Mouse (Mus musculus): Measurements from ENCODE around the gene Misp. TPM values are rescaled to one million over a fixed set of nuclear protein-coding genes. Genes with fewer than 3 reads are reported as not detected.
A peak's percentile ranks its signal among the peaks of the same experiment; 100 is the strongest.

Misp gene
- polyA plus RNA-seq, 1 experiment from 2014 or later, result 0.48 TPM

DNA sequence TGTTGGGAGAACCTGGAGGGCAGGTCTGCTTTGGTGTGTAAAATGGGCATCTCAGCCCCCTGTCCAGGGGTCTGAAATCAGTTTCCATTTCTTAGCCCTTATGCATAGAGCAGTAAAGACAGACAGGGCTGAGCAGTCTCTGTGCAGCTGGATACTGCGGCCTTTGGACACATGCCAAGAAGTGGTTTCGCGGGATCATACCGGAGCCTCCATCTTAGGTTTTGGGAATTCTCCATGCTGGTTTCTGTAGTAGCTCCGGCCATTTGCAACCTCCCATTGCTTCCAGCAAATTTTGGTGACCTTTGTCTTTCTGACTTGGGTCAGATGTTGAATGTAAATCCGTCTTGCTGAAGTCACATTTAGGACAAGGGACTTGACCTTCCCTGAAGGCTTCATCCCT is 22.7 kb downstream of the Misp start:
- Histone ChIP-seq H3K4me1 (replicated peaks; ENCODE audit: control insufficient read depth, insufficient read depth, low read length) (peaks cover 11% of the 10 kb centered on the region; the same call in 1 of the 2 replicates), H3K4me2 (ENCODE audit: low read length) (no peak overlapping the region; the same call in 1 of the 2 replicates), H3K4me3 (replicated peaks; ENCODE audit: low read length) (no peak overlapping the region), H3K27me3 (replicated peaks; ENCODE audit: control insufficient read depth, insufficient read depth, low read length) (no peaks in the 10 kb centered on the region), H3K9me3 (ENCODE audit: control insufficient read depth, low read length) (no peaks in the 10 kb centered on the region), H3K36me3 (ENCODE audit: control insufficient read depth, insufficient read depth) (no peaks in the 10 kb centered on the region), H3K9ac (replicated peaks; ENCODE audit: low read depth, low read length) (no peak overlapping the region), H3K27ac (ENCODE audit: low read length) (no peak overlapping the region)
- ATAC-seq, result peak; percentile 29; the same call in 1 of the 2 replicates
- WGBS, result 51% methylated on average over 6 of the region's 6 CpGs

- Histone ChIP-seq H3K27me3 (replicated peaks; ENCODE audit: control insufficient read depth, insufficient read depth, low read length) (no peaks in the 10 kb centered on the region), H3K4me1 (replicated peaks; ENCODE audit: control insufficient read depth, insufficient read depth, low read length) (peaks cover 7% of the 10 kb centered on the region), H3K4me2 (ENCODE audit: low read length) (no peak overlapping the region), H3K9ac (replicated peaks; ENCODE audit: low read depth, low read length) (no peak overlapping the region), H3K9me3 (ENCODE audit: control insufficient read depth, low read length) (no peaks in the 10 kb centered on the region), H3K36me3 (ENCODE audit: control insufficient read depth, insufficient read depth) (no peaks in the 10 kb centered on the region), H3K4me3 (replicated peaks; ENCODE audit: low read length) (no peak overlapping the region), H3K27ac (ENCODE audit: low read length) (no peak overlapping the region)
- ATAC-seq, result no peak
- 73% methylated on average over 5 of the region's 5 CpGs for WGBS
Measured at GRCm38 (mm10) chr10:79846553-79846952, 25.8 kb downstream of the Misp start.

GRCm38 (mm10) chr10:79849941-79850628 is 29.3 kb downstream of the Misp start:
- Histone ChIP-seq H3K9ac (replicated peaks; ENCODE audit: low read depth, low read length) (no peak overlapping the region), H3K27me3 (replicated peaks; ENCODE audit: control insufficient read depth, insufficient read depth, low read length) (no peaks in the 10 kb centered on the region), H3K36me3 (ENCODE audit: control insufficient read depth, insufficient read depth) (no peaks in the 10 kb centered on the region), H3K4me2 (ENCODE audit: low read length) (no peak overlapping the region), H3K9me3 (ENCODE audit: control insufficient read depth, low read length) (no peaks in the 10 kb centered on the region), H3K27ac (ENCODE audit: low read length) (no peak overlapping the region), H3K4me1 (replicated peaks; ENCODE audit: control insufficient read depth, insufficient read depth, low read length) (peaks cover 23% of the 10 kb centered on the region), H3K4me3 (replicated peaks; ENCODE audit: low read length) (no peak overlapping the region)
- ATAC-seq, result no peak
- 85% methylated on average over 8 of the region's 8 CpGs for WGBS

- peaks cover 33% of the 10 kb centered on the region for H3K4me1 ChIP-seq (replicated peaks; ENCODE audit: control insufficient read depth, insufficient read depth, low read length)
- WGBS, result 76% methylated on average over 3 of the region's 3 CpGs
- H3K4me3 ChIP-seq (replicated peaks; ENCODE audit: low read length), result no peak overlapping the region
- ATAC-seq, result no peak
- H3K9me3 ChIP-seq (ENCODE audit: control insufficient read depth, low read length), result no peaks in the 10 kb centered on the region
- no peaks in the 10 kb centered on the region for H3K36me3 ChIP-seq (ENCODE audit: control insufficient read depth, insufficient read depth)
- H3K27ac ChIP-seq (ENCODE audit: low read length), result peak overlapping the region; percentile 100
- H3K27me3 ChIP-seq (replicated peaks; ENCODE audit: control insufficient read depth, insufficient read depth, low read length), result no peaks in the 10 kb centered on the region
- peak overlapping the region; percentile 82 for H3K9ac ChIP-seq (replicated peaks; ENCODE audit: low read depth, low read length)
- H3K4me2 ChIP-seq (ENCODE audit: low read length), result no peak overlapping the region
Measured at GRCm38 (mm10) chr10:79851653-79852052, 30.9 kb downstream of the Misp start.

DNA sequence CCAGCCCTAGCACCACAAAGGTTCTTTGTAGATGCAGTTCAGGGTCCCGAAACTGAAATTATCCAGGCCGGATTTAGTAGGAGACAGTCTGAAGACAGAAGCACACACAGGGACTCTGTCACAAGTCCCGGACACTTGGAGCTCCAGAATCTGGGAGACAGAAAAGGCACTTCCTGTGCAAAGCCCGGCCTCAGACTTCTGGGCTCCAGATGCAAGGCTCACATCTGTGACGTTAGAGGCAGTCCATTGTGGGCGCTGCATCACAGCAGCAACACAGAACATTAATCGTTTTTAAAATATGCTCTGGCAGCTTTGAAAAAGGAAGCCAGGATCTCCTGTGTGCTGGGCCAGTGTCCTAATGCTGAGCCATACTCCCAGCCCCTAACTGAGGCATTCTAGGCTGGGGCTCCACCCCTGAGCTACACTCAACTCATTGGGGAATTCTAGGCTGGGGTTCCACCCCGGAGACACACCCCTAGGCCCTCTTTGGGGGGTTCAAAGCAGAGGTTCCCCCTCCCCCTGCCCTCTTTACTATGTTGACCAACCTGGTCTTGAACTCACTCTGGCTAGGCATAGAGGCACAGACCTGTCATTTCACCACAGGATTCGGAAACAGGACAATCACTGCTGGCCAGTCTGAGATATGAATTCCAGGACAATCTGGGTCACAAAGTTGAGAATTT is 31.5 kb downstream of the Misp start:
- peak overlapping the region; percentile 100 for H3K27ac ChIP-seq (ENCODE audit: low read length)
- no peak for ATAC-seq
- H3K4me1 ChIP-seq (replicated peaks; ENCODE audit: control insufficient read depth, insufficient read depth, low read length), result peaks cover 39% of the 10 kb centered on the region
- no peaks in the 10 kb centered on the region for H3K9me3 ChIP-seq (ENCODE audit: control insufficient read depth, low read length)
- peak overlapping the region; percentile 82 for H3K9ac ChIP-seq (replicated peaks; ENCODE audit: low read depth, low read length)
- no peaks in the 10 kb centered on the region for H3K36me3 ChIP-seq (ENCODE audit: control insufficient read depth, insufficient read depth)
- WGBS, result 56% methylated on average over 9 of the region's 9 CpGs
- H3K27me3 ChIP-seq (replicated peaks; ENCODE audit: control insufficient read depth, insufficient read depth, low read length), result no peaks in the 10 kb centered on the region
- H3K4me2 ChIP-seq (ENCODE audit: low read length), result peak overlapping the region; percentile 89
- peak overlapping the region; percentile 97 for H3K4me3 ChIP-seq (replicated peaks; ENCODE audit: low read length)

- Histone ChIP-seq H3K27me3 (replicated peaks; ENCODE audit: control insufficient read depth, insufficient read depth, low read length) (no peaks in the 10 kb centered on the region), H3K27ac (ENCODE audit: low read length) (peak overlapping the region; percentile 100), H3K4me2 (ENCODE audit: low read length) (peak overlapping the region; percentile 89), H3K4me1 (replicated peaks; ENCODE audit: control insufficient read depth, insufficient read depth, low read length) (peaks cover 44% of the 10 kb centered on the region), H3K36me3 (ENCODE audit: control insufficient read depth, insufficient read depth) (no peaks in the 10 kb centered on the region), H3K4me3 (replicated peaks; ENCODE audit: low read length) (peak overlapping the region; percentile 97), H3K9me3 (ENCODE audit: control insufficient read depth, low read length) (no peaks in the 10 kb centered on the region), H3K9ac (replicated peaks; ENCODE audit: low read depth, low read length) (peak overlapping the region; percentile 82)
- ATAC-seq, result no peak
- WGBS, result 17% methylated on average over 8 of the region's 8 CpGs
Measured at GRCm38 (mm10) chr10:79852827-79853226, 32.0 kb downstream of the Misp start.

DNA sequence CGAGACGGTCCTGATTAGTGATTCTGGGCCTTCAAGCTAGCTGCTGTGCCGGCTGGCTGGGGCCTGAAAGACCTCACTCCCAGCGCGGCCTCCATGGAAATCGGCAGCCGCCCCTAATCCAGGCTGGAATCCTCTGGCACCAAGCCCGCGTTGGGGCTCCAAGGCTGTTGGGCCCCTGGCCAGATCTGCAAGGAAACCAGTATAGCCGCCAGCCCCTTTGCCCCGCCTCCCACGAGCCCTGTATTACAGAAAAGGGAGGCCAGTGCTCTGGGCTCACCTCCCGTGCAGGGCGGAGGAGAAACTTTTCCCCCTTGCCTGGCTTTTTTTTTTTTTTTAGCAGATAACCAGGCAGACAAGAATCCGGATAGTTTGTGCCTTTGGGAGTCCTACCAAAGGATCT is 32.6 kb downstream of the Misp start:
- peak; percentile 16 for ATAC-seq
- Histone ChIP-seq H3K9ac (replicated peaks; ENCODE audit: low read depth, low read length) (peak overlapping the region; percentile 82), H3K36me3 (ENCODE audit: control insufficient read depth, insufficient read depth) (no peaks in the 10 kb centered on the region), H3K4me3 (replicated peaks; ENCODE audit: low read length) (peak overlapping the region; percentile 97), H3K9me3 (ENCODE audit: control insufficient read depth, low read length) (no peaks in the 10 kb centered on the region), H3K27ac (ENCODE audit: low read length) (peak overlapping the region; percentile 100), H3K27me3 (replicated peaks; ENCODE audit: control insufficient read depth, insufficient read depth, low read length) (no peaks in the 10 kb centered on the region), H3K4me2 (ENCODE audit: low read length) (peak overlapping the region; percentile 89), H3K4me1 (replicated peaks; ENCODE audit: control insufficient read depth, insufficient read depth, low read length) (peaks cover 50% of the 10 kb centered on the region)
- WGBS, result 0% methylated on average over 14 of the region's 15 CpGs

DNA sequence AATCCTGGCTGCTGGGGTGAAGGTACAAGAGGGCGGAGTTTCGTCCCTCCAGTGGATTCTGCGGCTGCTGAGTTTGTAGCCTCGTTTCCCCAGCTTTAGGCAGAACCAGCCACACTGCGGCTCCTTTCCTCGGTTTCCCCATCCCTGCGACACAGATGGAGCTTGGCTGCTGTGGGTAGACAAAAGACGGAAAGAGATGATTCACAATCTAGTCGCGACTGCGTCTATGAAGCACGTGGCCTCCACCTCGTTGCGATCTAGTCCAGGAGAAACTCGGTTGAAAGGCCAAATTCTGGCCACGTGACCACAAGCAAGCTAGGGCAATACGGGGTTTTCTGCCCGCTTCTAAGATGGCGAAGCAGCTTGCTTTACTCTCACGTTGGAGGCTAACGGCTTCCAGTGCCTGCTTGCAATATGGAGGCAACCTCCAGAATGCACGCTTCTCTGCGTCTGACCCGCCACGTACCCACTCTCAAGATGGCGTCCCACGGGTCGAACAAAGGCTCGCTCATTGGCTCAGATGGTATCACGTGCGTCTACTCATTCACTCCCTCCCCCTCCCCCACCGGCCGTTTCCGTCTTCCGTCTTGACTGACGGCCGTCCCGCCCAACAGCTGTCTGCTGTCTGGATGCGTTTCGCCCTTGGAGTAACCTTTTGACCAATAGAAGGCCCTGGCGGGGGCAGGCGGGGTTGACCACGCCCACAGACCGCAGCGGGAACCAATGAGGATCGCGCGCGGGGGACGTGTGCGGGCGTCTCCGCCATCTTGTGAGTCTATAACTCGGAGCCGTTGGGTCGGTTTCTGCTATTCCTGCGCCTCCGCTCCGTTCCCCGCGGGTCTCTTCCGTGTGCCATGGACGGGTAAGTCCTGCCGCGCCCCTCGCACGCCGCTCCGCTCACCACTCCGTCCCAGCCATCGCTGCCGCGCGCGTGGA is 33.3 kb downstream of the Misp start, which contains the start of gene Ptbp1:
Gene Ptbp1, plus strand, starts transcription at position 568 of the 936 bp plus-strand sequence.
- peaks cover 57% of the 10 kb centered on the region for H3K4me1 ChIP-seq (replicated peaks; ENCODE audit: control insufficient read depth, insufficient read depth, low read length)
- H3K27me3 ChIP-seq (replicated peaks; ENCODE audit: control insufficient read depth, insufficient read depth, low read length), result no peaks in the 10 kb centered on the region
- peak within 1 kb of the TSS; percentile 95 for H3K9ac ChIP-seq (replicated peaks; ENCODE audit: low read depth, low read length)
- WGBS, result under 1% methylated on average over 75 of the region's 75 CpGs
- H3K36me3 ChIP-seq (ENCODE audit: control insufficient read depth, insufficient read depth), result peaks cover 1% of the 10 kb centered on the region
- H3K4me2 ChIP-seq (ENCODE audit: low read length), result peak within 1 kb of the TSS; percentile 96
- peak within 1 kb of the TSS; percentile 97 for H3K4me3 ChIP-seq (replicated peaks; ENCODE audit: low read length)
- peak within 1 kb of the TSS; percentile 100 for H3K27ac ChIP-seq (ENCODE audit: low read length)
- ATAC-seq, result peak; percentile 93
- no peaks in the 10 kb centered on the region for H3K9me3 ChIP-seq (ENCODE audit: control insufficient read depth, low read length)

Data from forebrain, embryonic 16.5 days (tissue).